In the genomic region with DNA sequence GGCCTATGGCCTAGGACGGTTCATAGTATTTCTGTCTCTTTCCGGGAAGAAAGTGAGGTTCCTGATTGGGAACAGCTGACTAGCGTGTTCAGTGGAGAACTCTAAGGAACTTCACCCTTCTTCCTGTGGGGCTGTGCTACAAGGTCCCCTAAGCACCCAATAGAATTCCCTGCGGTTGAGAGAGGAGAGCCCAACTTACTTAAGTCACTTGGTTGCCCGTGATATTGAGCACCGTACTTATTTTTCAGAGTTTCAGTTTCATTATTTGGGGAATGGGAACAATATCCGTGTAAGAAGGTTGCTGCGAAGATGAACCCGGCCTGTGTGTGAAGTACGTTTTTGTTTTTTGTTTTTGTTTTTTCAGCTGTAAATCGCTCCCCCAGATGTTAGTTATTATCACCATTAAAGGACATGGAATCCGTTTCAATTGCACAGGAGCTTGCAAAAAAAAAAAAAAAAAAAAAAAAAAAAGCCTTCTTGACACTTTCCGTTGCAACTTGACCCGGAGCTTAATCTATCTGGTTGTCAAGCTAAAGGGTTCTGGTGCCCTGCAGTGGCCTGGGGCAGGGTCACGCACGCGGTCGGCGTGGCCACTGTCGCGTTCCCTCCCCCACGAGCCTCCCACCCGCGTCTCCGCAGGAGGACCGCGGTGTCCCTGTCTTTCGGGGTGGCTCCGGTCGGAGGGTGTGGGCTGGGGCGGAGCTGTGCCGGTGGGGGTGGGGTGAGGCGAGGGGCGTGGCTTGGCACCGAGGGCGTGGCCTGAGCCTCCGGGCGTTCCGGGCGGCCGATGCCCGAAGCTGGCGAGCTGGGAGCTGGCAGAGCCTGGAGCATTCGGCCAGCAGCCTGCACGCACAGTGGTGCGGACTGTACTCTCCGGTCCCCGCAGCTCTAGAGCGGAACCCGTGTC, we compare ENCODE assay signal across 8 mouse cellular contexts. TPM values are rescaled to one million over a fixed set of nuclear protein-coding genes. Genes with fewer than 3 reads are reported as not detected.
DNase-seq lines count a peak whose midpoint lies in the region; ATAC-seq lines count a peak whose summit lies in the region.

A gene (plus strand): TSS at position 751 of the 907 bp plus-strand sequence.

- H3K9me3 ChIP-seq in heart, embryonic 13.5 days, result no peaks in the 10 kb centered on the region
- H3K9me3 ChIP-seq in liver, embryonic 13.5 days (replicated peaks), result no peaks in the 10 kb centered on the region
- no peaks in the 10 kb centered on the region for H3K9me3 ChIP-seq in stomach, embryonic 14.5 days (ENCODE audit: control insufficient read depth, low read depth, low read length)

- H3K27ac ChIP-seq in heart, embryonic 13.5 days (replicated peaks), result 0 out of 2 replicates have a peak within 1 kb of the TSS, but pooled peaks have one; percentile 24
- peak within 1 kb of the TSS; percentile 47 for H3K27ac ChIP-seq in liver, embryonic 13.5 days
- 0 out of 2 replicates have a peak within 1 kb of the TSS, but pooled peaks have one; percentile 6 for H3K27ac ChIP-seq in stomach, embryonic 14.5 days (ENCODE audit: low read length)

- H3K4me1 ChIP-seq in heart, embryonic 13.5 days, result peaks cover 15% of the 10 kb centered on the region
- H3K4me1 ChIP-seq in liver, embryonic 13.5 days (replicated peaks), result peaks cover 24% of the 10 kb centered on the region
- 0 out of 2 replicates have a peak, but pooled peaks cover 4% of the 10 kb centered on the region for H3K4me1 ChIP-seq in stomach, embryonic 14.5 days (ENCODE audit: control insufficient read depth, insufficient read depth, low read length)

- peak; percentile 87 for ATAC-seq in CD4-positive, CD25-positive, alpha-beta regulatory T cell, adult 4 months
- ATAC-seq in heart, embryonic 13.5 days (ENCODE audit: extremely low read depth, insufficient number of reproducible peaks, low FRiP score, low TSS enrichment), result peak; percentile 94
- peak; percentile 97 for ATAC-seq in liver, embryonic 13.5 days (ENCODE audit: low read depth)
- ATAC-seq in stomach, embryonic 14.5 days (ENCODE audit: insufficient number of reproducible peaks, insufficient read depth, low FRiP score, low read depth), result peak; percentile 89

- peak; percentile 78 for DNase-seq in c-Kit-negative CD71-positive TER-119-positive erythroid progenitor cells, embryonic 14.5 days (ENCODE audit: low read depth, low spot score)
- peak; percentile 75 for DNase-seq in fibroblast of lung, adult 2 months (ENCODE audit: low read depth)
- DNase-seq in kidney, postnatal 10 days, result peak; percentile 96
- peak; percentile 80 for DNase-seq in liver, embryonic 13.5 days
- peak; percentile 82 to 89 for DNase-seq in natural killer cell, adult 2 months (ENCODE audit: low spot score in 2 of 2)

- peak within 1 kb of the TSS; percentile 73 for H3K4me3 ChIP-seq in heart, embryonic 13.5 days
- peak within 1 kb of the TSS; percentile 72 for H3K4me3 ChIP-seq in liver, embryonic 13.5 days (replicated peaks)
- H3K4me3 ChIP-seq in stomach, embryonic 14.5 days (ENCODE audit: low read depth, low read length), result peak within 1 kb of the TSS; percentile 59

- 3% methylated on average over 50 of the region's 50 CpGs for WGBS in heart, embryonic 13.5 days
- WGBS in liver, embryonic 13.5 days (ENCODE audit: insufficient replicate concordance), result 2% methylated on average over 50 of the region's 50 CpGs
- 5% methylated on average over 50 of the region's 50 CpGs for WGBS in stomach, embryonic 14.5 days

- H3K4me2 ChIP-seq in heart, embryonic 13.5 days, result peak within 1 kb of the TSS; percentile 100
- peak within 1 kb of the TSS; percentile 92 for H3K4me2 ChIP-seq in liver, embryonic 13.5 days
- peak within 1 kb of the TSS; percentile 100 for H3K4me2 ChIP-seq in stomach, embryonic 14.5 days (replicated peaks; ENCODE audit: low read depth, low read length)

- H3K27me3 ChIP-seq in heart, embryonic 13.5 days (replicated peaks), result peaks cover 27% of the 10 kb centered on the region
- peaks cover 50% of the 10 kb centered on the region for H3K27me3 ChIP-seq in liver, embryonic 13.5 days
- peaks cover 7% of the 10 kb centered on the region; the same call in 1 of the 2 replicates for H3K27me3 ChIP-seq in stomach, embryonic 14.5 days (ENCODE audit: control insufficient read depth, insufficient read depth, low read length)

- no peaks in the 10 kb centered on the region for H3K36me3 ChIP-seq in heart, embryonic 13.5 days
- H3K36me3 ChIP-seq in liver, embryonic 13.5 days, result no peaks in the 10 kb centered on the region
- H3K36me3 ChIP-seq in stomach, embryonic 14.5 days (ENCODE audit: control insufficient read depth, insufficient read depth, low read length), result no peaks in the 10 kb centered on the region

- H3K9ac ChIP-seq in heart, embryonic 13.5 days, result peak within 1 kb of the TSS; percentile 81
- peak within 1 kb of the TSS; percentile 72 for H3K9ac ChIP-seq in liver, embryonic 13.5 days
- no peak within 1 kb of the TSS for H3K9ac ChIP-seq in stomach, embryonic 14.5 days (replicated peaks; ENCODE audit: low read depth, low read length)

RNA-seq across cellular contexts. Expression of the gene that starts here (rescaled TPM):
- polyA plus RNA-seq in CD4-positive, CD25-positive, alpha-beta regulatory T cell, adult 4 months (2017; shearing (Covaris generic)), result 10 to 100 TPM in 1 of 2 experiments, 1 to 10 TPM in 1; 9.4 to 18.2 TPM
- polyA plus RNA-seq in heart, embryonic 13.5 days (2015; fragmentation: Nextera tagmentation; extraction: Ambion mirVana), result 6.7 and 7.4 TPM in 2 replicates
- polyA plus RNA-seq in liver, embryonic 13.5 days (2015; fragmentation: Nextera tagmentation; extraction: Ambion mirVana), result 8.0 and 13.7 TPM in 2 replicates
- polyA plus RNA-seq in stomach, embryonic 14.5 days (2014; fragmentation: Nextera tagmentation; extraction: Ambion mirVana), result 5.9 and 6.8 TPM in 2 replicates

Comparison
In these comparisons a context has a peak if more than half of its experiments do, and no peak if none do; other contexts are left out.
1. Peak in every context shown above with its lines: DNase-seq, ATAC-seq, H3K4me3 ChIP-seq and H3K27ac ChIP-seq.